8 mouse cellular contexts compared by ENCODE assay signal in genomic region chr9:25655767-25656513, GRCm38 (mm10).
A peak's percentile ranks its signal among the peaks of the same experiment; 100 is the strongest.
DNase-seq lines count a peak whose midpoint lies in the region; ATAC-seq lines count a peak whose summit lies in the region.

No protein-coding gene starts in this region.

- no peaks in the 10 kb centered on the region for H3K36me3 ChIP-seq in kidney, embryonic 16.5 days (ENCODE audit: insufficient read depth, low read length)
- H3K36me3 ChIP-seq in embryonic facial prominence, embryonic 10.5 days (replicated peaks): no peaks in the 10 kb centered on the region
- H3K36me3 ChIP-seq in hindbrain, embryonic 16.5 days (ENCODE audit: control insufficient read depth, insufficient read depth, low read length): no peaks in the 10 kb centered on the region
- no peaks in the 10 kb centered on the region for H3K36me3 ChIP-seq in neural tube, embryonic 13.5 days

- WGBS in kidney, embryonic 16.5 days: 3% methylated on average over 3 of the region's 3 CpGs
- WGBS in embryonic facial prominence, embryonic 10.5 days: 9% methylated on average over 3 of the region's 3 CpGs
- WGBS in hindbrain, embryonic 16.5 days: 3% methylated on average over 3 of the region's 3 CpGs
- WGBS in neural tube, embryonic 13.5 days: 5% methylated on average over 3 of the region's 3 CpGs

- intact Hi-C loops in left cerebral cortex, postnatal 4 days (cut with DNase I): loop anchor here (10.0 kb wide), 1 partner anchor 1119 kb away; no protein-coding TSS in a partner anchor

- H3K4me2 ChIP-seq in kidney, embryonic 16.5 days (replicated peaks; ENCODE audit: low read depth, low read length): no peak overlapping the region
- no peak overlapping the region for H3K4me2 ChIP-seq in hindbrain, embryonic 16.5 days (ENCODE audit: low read length)
- H3K4me2 ChIP-seq in neural tube, embryonic 13.5 days: no peak overlapping the region

- no peak for ATAC-seq in kidney, embryonic 16.5 days (ENCODE audit: low FRiP score, low TSS enrichment)
- peak; percentile 86; the same call in 1 of the 2 replicates for ATAC-seq in hindbrain, embryonic 16.5 days
- ATAC-seq in neural tube, embryonic 13.5 days (ENCODE audit: low read depth): peak; percentile 93

- no peaks in the 10 kb centered on the region for H3K4me1 ChIP-seq in kidney, embryonic 16.5 days (ENCODE audit: insufficient read depth, low read length)
- H3K4me1 ChIP-seq in embryonic facial prominence, embryonic 10.5 days: no peaks in the 10 kb centered on the region
- H3K4me1 ChIP-seq in hindbrain, embryonic 16.5 days (ENCODE audit: control insufficient read depth, insufficient read depth, low read depth, low read length): no peaks in the 10 kb centered on the region
- no peaks in the 10 kb centered on the region for H3K4me1 ChIP-seq in neural tube, embryonic 13.5 days (replicated peaks)

- DNase-seq in kidney, adult 8-10 months: peak; percentile 3 to 27
- peak; percentile 45 for DNase-seq in ZHBTc4 (ENCODE audit: low read depth, low spot score)
- DNase-seq in embryonic facial prominence, embryonic 10.5 days (ENCODE audit: low spot score): peak; percentile 30
- DNase-seq in left cerebral cortex, postnatal 4 days: peak; percentile 50
- DNase-seq in spleen, adult 12 weeks (ENCODE audit: low spot score): no peak

- H3K27me3 ChIP-seq in kidney, embryonic 16.5 days (ENCODE audit: insufficient read depth, low read length): no peaks in the 10 kb centered on the region
- H3K27me3 ChIP-seq in embryonic facial prominence, embryonic 10.5 days (replicated peaks; ENCODE audit: low read depth, poor library complexity, severe bottlenecking): no peaks in the 10 kb centered on the region
- no peaks in the 10 kb centered on the region for H3K27me3 ChIP-seq in hindbrain, embryonic 16.5 days (replicated peaks; ENCODE audit: control insufficient read depth, insufficient read depth, low read length)
- no peaks in the 10 kb centered on the region for H3K27me3 ChIP-seq in neural tube, embryonic 13.5 days

- no peak overlapping the region for H3K27ac ChIP-seq in kidney, embryonic 16.5 days (ENCODE audit: low read length)
- H3K27ac ChIP-seq in embryonic facial prominence, embryonic 10.5 days (replicated peaks): no peak overlapping the region
- H3K27ac ChIP-seq in hindbrain, embryonic 16.5 days (ENCODE audit: low read depth, low read length): no peak overlapping the region
- no peak overlapping the region for H3K27ac ChIP-seq in neural tube, embryonic 13.5 days (replicated peaks)

- H3K4me3 ChIP-seq in kidney, embryonic 16.5 days (ENCODE audit: low read length): no peak overlapping the region
- no peak overlapping the region for H3K4me3 ChIP-seq in embryonic facial prominence, embryonic 10.5 days
- no peak overlapping the region for H3K4me3 ChIP-seq in hindbrain, embryonic 16.5 days (ENCODE audit: low read length)
- no peak overlapping the region for H3K4me3 ChIP-seq in neural tube, embryonic 13.5 days

- H3K9me3 ChIP-seq in kidney, embryonic 16.5 days (ENCODE audit: low read length): no peaks in the 10 kb centered on the region
- H3K9me3 ChIP-seq in embryonic facial prominence, embryonic 10.5 days: no peaks in the 10 kb centered on the region
- no peaks in the 10 kb centered on the region for H3K9me3 ChIP-seq in hindbrain, embryonic 16.5 days (ENCODE audit: control insufficient read depth, low read length)
- H3K9me3 ChIP-seq in neural tube, embryonic 13.5 days: no peaks in the 10 kb centered on the region

- no peak overlapping the region for H3K9ac ChIP-seq in kidney, embryonic 16.5 days (replicated peaks; ENCODE audit: low read length)
- no peak overlapping the region for H3K9ac ChIP-seq in hindbrain, embryonic 16.5 days (ENCODE audit: low read depth, low read length)
- H3K9ac ChIP-seq in neural tube, embryonic 13.5 days: no peak overlapping the region
